Mouse (Mus musculus): Measurements from ENCODE around the gene Pitpnc1. TPM values are rescaled to one million over a fixed set of nuclear protein-coding genes. Genes with fewer than 3 reads are reported as not detected.

Pitpnc1 gene
- polyA plus RNA-seq, 1 experiment, result 0.25 TPM

- Histone ChIP-seq H3K4me3 (ENCODE audit: insufficient read depth, poor library complexity, severe bottlenecking) (no peak overlapping the region), H3K36me3 (ENCODE audit: control insufficient read depth, insufficient read depth) (no peaks in the 10 kb centered on the region), H3K79me3 (ENCODE audit: low read depth) (no peaks in the 10 kb centered on the region), H3K27me3 (ENCODE audit: control insufficient read depth, insufficient read depth, insufficient read length) (peaks cover 15% of the 10 kb centered on the region), H3K79me2 (ENCODE audit: control insufficient read depth, insufficient read depth) (no peaks in the 10 kb centered on the region), H3ac (ENCODE audit: control insufficient read depth, insufficient read length, low read depth) (no peak overlapping the region)
- no peak for TF ChIP-seq CEBPB (IDR thresholded peaks at IDR 0.05; ENCODE audit: low read depth)
- no peak for TF ChIP-seq CTCF (IDR thresholded peaks at IDR 0.05; ENCODE audit: control insufficient read depth, insufficient read depth, insufficient read length)
- no peak for TF ChIP-seq FOSL1 (IDR thresholded peaks at IDR 0.05; ENCODE audit: insufficient read depth, low read length, poor library complexity, severe bottlenecking)
- TF ChIP-seq MYOD1 (IDR thresholded peaks at IDR 0.05; ENCODE audit: control insufficient read depth, insufficient read length, low read depth), result no peak
- TF ChIP-seq USF1 (IDR thresholded peaks at IDR 0.05; ENCODE audit: low read depth), result no peak
- TF ChIP-seq MYOG (IDR thresholded peaks at IDR 0.05; ENCODE audit: control insufficient read depth, extremely low read depth, insufficient read length), result no peak
- TF ChIP-seq MAX (IDR thresholded peaks at IDR 0.05), result no peak
Observed at GRCm38 (mm10) chr11:107403309-107403708, 67.2 kb downstream of the Pitpnc1 start.

- no peak overlapping the region for H3ac ChIP-seq (ENCODE audit: control insufficient read depth, insufficient read length, low read depth)
- TF ChIP-seq USF1 (IDR thresholded peaks at IDR 0.05; ENCODE audit: low read depth) (no peak), CEBPB (IDR thresholded peaks at IDR 0.05; ENCODE audit: low read depth) (no peak), MYOG (IDR thresholded peaks at IDR 0.05; ENCODE audit: control insufficient read depth, extremely low read depth, insufficient read length) (no peak), FOSL1 (IDR thresholded peaks at IDR 0.05; ENCODE audit: insufficient read depth, low read length, poor library complexity, severe bottlenecking) (no peak), MAX (IDR thresholded peaks at IDR 0.05) (no peak), CTCF (IDR thresholded peaks at IDR 0.05; ENCODE audit: control insufficient read depth, insufficient read depth, insufficient read length) (no peak), MYOD1 (IDR thresholded peaks at IDR 0.05; ENCODE audit: control insufficient read depth, insufficient read length, low read depth) (no peak)
- no peaks in the 10 kb centered on the region for H3K79me2 ChIP-seq (ENCODE audit: control insufficient read depth, insufficient read depth)
- no peaks in the 10 kb centered on the region for H3K79me3 ChIP-seq (ENCODE audit: low read depth)
- no peak overlapping the region for H3K4me3 ChIP-seq (ENCODE audit: insufficient read depth, poor library complexity, severe bottlenecking)
- H3K27me3 ChIP-seq (ENCODE audit: control insufficient read depth, insufficient read depth, insufficient read length), result peaks cover 28% of the 10 kb centered on the region
- H3K36me3 ChIP-seq (ENCODE audit: control insufficient read depth, insufficient read depth), result no peaks in the 10 kb centered on the region
Observed at GRCm38 (mm10) chr11:107401839-107402590, 68.5 kb downstream of the Pitpnc1 start.

GRCm38 (mm10) chr11:107400826-107401225 is 69.7 kb downstream of the Pitpnc1 start:
- H3K36me3 ChIP-seq (ENCODE audit: control insufficient read depth, insufficient read depth), result no peaks in the 10 kb centered on the region
- no peaks in the 10 kb centered on the region for H3K79me2 ChIP-seq (ENCODE audit: control insufficient read depth, insufficient read depth)
- no peak for TF ChIP-seq CTCF (IDR thresholded peaks at IDR 0.05; ENCODE audit: control insufficient read depth, insufficient read depth, insufficient read length)
- TF ChIP-seq USF1 (IDR thresholded peaks at IDR 0.05; ENCODE audit: low read depth), result no peak
- H3K27me3 ChIP-seq (ENCODE audit: control insufficient read depth, insufficient read depth, insufficient read length), result peaks cover 35% of the 10 kb centered on the region
- no peak overlapping the region for H3ac ChIP-seq (ENCODE audit: control insufficient read depth, insufficient read length, low read depth)
- no peak overlapping the region for H3K4me3 ChIP-seq (ENCODE audit: insufficient read depth, poor library complexity, severe bottlenecking)
- no peaks in the 10 kb centered on the region for H3K79me3 ChIP-seq (ENCODE audit: low read depth)

GRCm38 (mm10) chr11:107400005-107400404 is 70.5 kb downstream of the Pitpnc1 start:
- no peaks in the 10 kb centered on the region for H3K79me2 ChIP-seq (ENCODE audit: control insufficient read depth, insufficient read depth)

GRCm38 (mm10) chr11:107397326-107397998 is 73.0 kb downstream of the Pitpnc1 start:
- H3K36me3 ChIP-seq (ENCODE audit: control insufficient read depth, insufficient read depth), result no peaks in the 10 kb centered on the region
- no peaks in the 10 kb centered on the region for H3K79me3 ChIP-seq (ENCODE audit: low read depth)
- H3K79me2 ChIP-seq (ENCODE audit: control insufficient read depth, insufficient read depth), result no peaks in the 10 kb centered on the region
- no peak overlapping the region for H3ac ChIP-seq (ENCODE audit: control insufficient read depth, insufficient read length, low read depth)
- peaks cover 35% of the 10 kb centered on the region for H3K27me3 ChIP-seq (ENCODE audit: control insufficient read depth, insufficient read depth, insufficient read length)
- TF ChIP-seq CEBPB (IDR thresholded peaks at IDR 0.05; ENCODE audit: low read depth), result no peak
- no peak for TF ChIP-seq MAX (IDR thresholded peaks at IDR 0.05)
- TF ChIP-seq FOSL1 (IDR thresholded peaks at IDR 0.05; ENCODE audit: insufficient read depth, low read length, poor library complexity, severe bottlenecking), result no peak
- TF ChIP-seq MYOD1 (IDR thresholded peaks at IDR 0.05; ENCODE audit: control insufficient read depth, insufficient read length, low read depth), result no peak
- no peak for TF ChIP-seq MYOG (IDR thresholded peaks at IDR 0.05; ENCODE audit: control insufficient read depth, extremely low read depth, insufficient read length)
- no peak for TF ChIP-seq USF1 (IDR thresholded peaks at IDR 0.05; ENCODE audit: low read depth)
- TF ChIP-seq CTCF (IDR thresholded peaks at IDR 0.05; ENCODE audit: control insufficient read depth, insufficient read depth, insufficient read length), result no peak
- H3K4me3 ChIP-seq (ENCODE audit: insufficient read depth, poor library complexity, severe bottlenecking), result no peak overlapping the region

More at GRCm38 (mm10) chr11:107400005-107400404, 70.5 kb downstream of the Pitpnc1 start:
- Histone ChIP-seq H3K36me3 (ENCODE audit: control insufficient read depth, insufficient read depth) (no peaks in the 10 kb centered on the region), H3K79me3 (ENCODE audit: low read depth) (no peaks in the 10 kb centered on the region), H3ac (ENCODE audit: control insufficient read depth, insufficient read length, low read depth) (no peak overlapping the region), H3K4me3 (ENCODE audit: insufficient read depth, poor library complexity, severe bottlenecking) (no peak overlapping the region), H3K27me3 (ENCODE audit: control insufficient read depth, insufficient read depth, insufficient read length) (peaks cover 35% of the 10 kb centered on the region)
- TF ChIP-seq CTCF (IDR thresholded peaks at IDR 0.05; ENCODE audit: control insufficient read depth, insufficient read depth, insufficient read length) (no peak), MYOD1 (IDR thresholded peaks at IDR 0.05; ENCODE audit: control insufficient read depth, insufficient read length, low read depth) (no peak), MYOG (IDR thresholded peaks at IDR 0.05; ENCODE audit: control insufficient read depth, extremely low read depth, insufficient read length) (no peak), USF1 (IDR thresholded peaks at IDR 0.05; ENCODE audit: low read depth) (no peak), MAX (IDR thresholded peaks at IDR 0.05) (no peak), CEBPB (IDR thresholded peaks at IDR 0.05; ENCODE audit: low read depth) (no peak), FOSL1 (IDR thresholded peaks at IDR 0.05; ENCODE audit: insufficient read depth, low read length, poor library complexity, severe bottlenecking) (no peak)

All from C2C12 (cell line).